Comparison of ENCODE assay signal across 9 mouse cellular contexts in genomic region chr2:157479858-157480568, GRCm38 (mm10).
A peak's percentile ranks its signal among the peaks of the same experiment; 100 is the strongest.
DNase-seq lines count a peak whose midpoint lies in the region; ATAC-seq and TF ChIP-seq lines count a peak whose summit lies in the region.
"Had no signal": no experiment of that assay in that cellular context is flagged by ENCODE, and none has a peak within 500 bp of the region (broad histone marks: within the 10 kb centered on the region; RNA-seq: fewer than 3 reads in every experiment).

No protein-coding gene starts in this region.

- H3K9ac ChIP-seq in hindbrain, embryonic 13.5 days = no peak overlapping the region; the same call in 1 of the 2 replicates
- H3K9ac ChIP-seq in midbrain, embryonic 15.5 days = no peak overlapping the region
- H3K9ac ChIP-seq: limb, embryonic 13.5 days had no signal

- TF ChIP-seq POLR2A in embryonic fibroblast, embryonic 13.5 days (IDR thresholded peaks at IDR 0.05; ENCODE audit: low read depth, low read length) = no peak

- ATAC-seq in cerebellum, adult (ENCODE audit: insufficient number of reproducible peaks, low FRiP score, low TSS enrichment) = peak; percentile 37; the same call in 1 of the 2 replicates
- peak; percentile 6; the same call in 1 of the 2 replicates for ATAC-seq in hindbrain, embryonic 13.5 days (ENCODE audit: low FRiP score)
- ATAC-seq in midbrain, embryonic 15.5 days (replicated peaks) = peak; percentile 12; the same call in 1 of the 2 replicates

- H3K4me3 ChIP-seq in embryonic fibroblast, embryonic 13.5 days (ENCODE audit: insufficient read depth, low read length) = no peak overlapping the region
- no peak overlapping the region for H3K4me3 ChIP-seq in hindbrain, embryonic 13.5 days
- no peak overlapping the region for H3K4me3 ChIP-seq in midbrain, embryonic 15.5 days
- H3K4me3 ChIP-seq: limb, embryonic 13.5 days had no signal

- TF ChIP-seq CTCF in embryonic fibroblast, embryonic 13.5 days (IDR thresholded peaks at IDR 0.05; ENCODE audit: borderline replicate concordance, insufficient read depth, low read length) = peak; percentile 67; the same call in 1 of the 2 replicates

- no peak overlapping the region for H3K4me2 ChIP-seq in hindbrain, embryonic 13.5 days
- no peak overlapping the region for H3K4me2 ChIP-seq in midbrain, embryonic 15.5 days
- H3K4me2 ChIP-seq: limb, embryonic 13.5 days had no signal

- DNase-seq in cerebellum, adult 11-12 months = no peak
- peak; percentile 78 for DNase-seq in adrenal gland, adult 2 months
- peak; percentile 27 for DNase-seq in liver
- DNase-seq in spleen, adult 18-20 months = no peak

- H3K36me3 ChIP-seq in hindbrain, embryonic 13.5 days = no peaks in the 10 kb centered on the region
- H3K36me3 ChIP-seq in midbrain, embryonic 15.5 days (replicated peaks) = no peaks in the 10 kb centered on the region
- H3K36me3 ChIP-seq: limb, embryonic 13.5 days had no signal

- no peaks in the 10 kb centered on the region for H3K9me3 ChIP-seq in hindbrain, embryonic 13.5 days
- no peaks in the 10 kb centered on the region for H3K9me3 ChIP-seq in midbrain, embryonic 15.5 days
- H3K9me3 ChIP-seq: limb, embryonic 13.5 days had no signal

- H3K27ac ChIP-seq in embryonic fibroblast, embryonic 13.5 days (ENCODE audit: insufficient read depth, low read length) = no peak overlapping the region
- no peak overlapping the region for H3K27ac ChIP-seq in hindbrain, embryonic 13.5 days
- H3K27ac ChIP-seq in midbrain, embryonic 15.5 days = peak overlapping the region; percentile 75; the same call in 1 of the 2 replicates

- WGBS in hindbrain, embryonic 13.5 days = 53% methylated on average over 15 of the region's 15 CpGs
- WGBS in midbrain, embryonic 15.5 days = 53% methylated on average over 15 of the region's 15 CpGs

- H3K27me3 ChIP-seq in hindbrain, embryonic 13.5 days = no peaks in the 10 kb centered on the region
- no peaks in the 10 kb centered on the region for H3K27me3 ChIP-seq in midbrain, embryonic 15.5 days (replicated peaks)
- H3K27me3 ChIP-seq: limb, embryonic 13.5 days had no signal

- no peaks in the 10 kb centered on the region; the same call in 1 of the 2 replicates for H3K4me1 ChIP-seq in embryonic fibroblast, embryonic 13.5 days (ENCODE audit: control insufficient read depth, insufficient read depth, low read length)
- peaks cover 74% of the 10 kb centered on the region for H3K4me1 ChIP-seq in hindbrain, embryonic 13.5 days (replicated peaks)
- H3K4me1 ChIP-seq in midbrain, embryonic 15.5 days = peaks cover 65% of the 10 kb centered on the region

Comparison
In these comparisons a context has a peak if more than half of its experiments do, and no peak if none do; other contexts are left out.
1. DNase-seq: peak in adrenal gland, adult 2 months (single experiment) and liver (single experiment); none in cerebellum, adult 11-12 months (single experiment) and spleen, adult 18-20 months (0 of 2).
2. Peak in every context shown above with its lines, with median percentiles within 50 percentile points of each other: ATAC-seq.